ENCODE assay signal across 8 mouse cellular contexts in genomic region chr4:130006533-130006932, GRCm38 (mm10). TPM values are rescaled to one million over a fixed set of nuclear protein-coding genes. Genes with fewer than 3 reads are reported as not detected.
DNase-seq lines count a peak whose midpoint lies in the region; ATAC-seq and TF ChIP-seq lines count a peak whose summit lies in the region.

No protein-coding gene starts in this region.

- H3K4me1 ChIP-seq in ES-Bruce4 (ENCODE audit: control insufficient read depth, insufficient read depth, low read length) = peaks cover 7% of the 10 kb centered on the region
- H3K4me1 ChIP-seq in forebrain, postnatal 0 days (ENCODE audit: insufficient read depth) = no peaks in the 10 kb centered on the region
- H3K4me1 ChIP-seq in liver, postnatal 0 days (ENCODE audit: insufficient read depth) = peaks cover 3% of the 10 kb centered on the region; the same call in 1 of the 2 replicates

- H3K36me3 ChIP-seq in ES-Bruce4 (ENCODE audit: control insufficient read depth, insufficient read depth, low read length, poor library complexity, severe bottlenecking) = no peaks in the 10 kb centered on the region
- peaks cover 32% of the 10 kb centered on the region for H3K36me3 ChIP-seq in forebrain, postnatal 0 days (ENCODE audit: insufficient read depth)
- no peaks in the 10 kb centered on the region for H3K36me3 ChIP-seq in liver, postnatal 0 days (replicated peaks; ENCODE audit: insufficient read depth, low read length)

- H3K27me3 ChIP-seq in ES-Bruce4 (ENCODE audit: control insufficient read depth, insufficient read depth, low read length, poor library complexity, severe bottlenecking) = no peaks in the 10 kb centered on the region
- H3K27me3 ChIP-seq in forebrain, postnatal 0 days (ENCODE audit: insufficient read depth, low read length) = no peaks in the 10 kb centered on the region
- peaks cover 24% of the 10 kb centered on the region for H3K27me3 ChIP-seq in liver, postnatal 0 days (ENCODE audit: insufficient read depth, low read length)

- ATAC-seq in forebrain, postnatal 0 days = no peak
- ATAC-seq in liver, postnatal 0 days = no peak

- no peaks in the 10 kb centered on the region for H3K9me3 ChIP-seq in ES-Bruce4 (replicated peaks; ENCODE audit: control insufficient read depth, insufficient read depth, low read length, poor library complexity, severe bottlenecking)
- no peaks in the 10 kb centered on the region for H3K9me3 ChIP-seq in forebrain, postnatal 0 days (ENCODE audit: low read length)
- H3K9me3 ChIP-seq in liver, postnatal 0 days (ENCODE audit: low read length) = no peaks in the 10 kb centered on the region

- H3K27ac ChIP-seq in ES-Bruce4 (ENCODE audit: insufficient read depth, low read length) = no peak overlapping the region
- no peak overlapping the region for H3K27ac ChIP-seq in forebrain, postnatal 0 days (ENCODE audit: low read depth, low read length)
- H3K27ac ChIP-seq in liver, postnatal 0 days (ENCODE audit: low read depth) = no peak overlapping the region

- H3K9ac ChIP-seq in ES-Bruce4 (ENCODE audit: low read depth, poor library complexity, severe bottlenecking) = peak overlapping the region; percentile 22; the same call in 1 of the 2 replicates
- no peak overlapping the region for H3K9ac ChIP-seq in forebrain, postnatal 0 days
- H3K9ac ChIP-seq in liver, postnatal 0 days (replicated peaks) = no peak overlapping the region

- peak; percentile 22 to 32 for DNase-seq in B cell, adult 2 months
- no peak for DNase-seq in forebrain, postnatal 0 days
- DNase-seq in liver, postnatal 0 days = no peak
- DNase-seq in spleen, postnatal 10 days (ENCODE audit: low spot score in 2 of 2) = no peak
- no peak for DNase-seq in layer of hippocampus, adult 9-11 months
- DNase-seq in left cerebral cortex, postnatal 25 days (ENCODE audit: low spot score in 2 of 2) = no peak
- DNase-seq in adrenal gland, adult 2 months = no peak

- H3K4me3 ChIP-seq in ES-Bruce4 (ENCODE audit: low read depth, low read length) = peak overlapping the region; percentile 50
- H3K4me3 ChIP-seq in forebrain, postnatal 0 days (ENCODE audit: low read depth, low read length) = no peak overlapping the region
- H3K4me3 ChIP-seq in liver, postnatal 0 days (ENCODE audit: low read depth, low read length) = no peak overlapping the region

- TF ChIP-seq CTCF in ES-Bruce4 (IDR thresholded peaks at IDR 0.05; ENCODE audit: low read depth, low read length) = no peak
- TF ChIP-seq CTCF in forebrain, postnatal 0 days (IDR thresholded peaks at IDR 0.05; ENCODE audit: low read depth) = no peak
- no peak for TF ChIP-seq CTCF in liver, postnatal 0 days (IDR thresholded peaks at IDR 0.05; ENCODE audit: low read depth)

- H3K4me2 ChIP-seq in forebrain, postnatal 0 days (ENCODE audit: low read depth) = peak overlapping the region; percentile 23; the same call in 1 of the 2 replicates
- H3K4me2 ChIP-seq in liver, postnatal 0 days (ENCODE audit: low read depth, low read length) = peak overlapping the region; percentile 29; the same call in 1 of the 2 replicates

- TF ChIP-seq POLR2A in ES-Bruce4 (IDR thresholded peaks at IDR 0.05; ENCODE audit: insufficient read depth, low read length) = no peak

- intact Hi-C loops in left cerebral cortex, postnatal 25 days (cut with DNase I) = no loop called here

- WGBS in forebrain, postnatal 0 days = 31% methylated on average over 25 of the region's 25 CpGs
- 11% methylated on average over 25 of the region's 25 CpGs for WGBS in liver, postnatal 0 days (ENCODE audit: insufficient replicate concordance)

- TF ChIP-seq EP300 in ES-Bruce4 (IDR thresholded peaks at IDR 0.05; ENCODE audit: insufficient read depth, low read depth, low read length) = no peak
- no peak for TF ChIP-seq EP300 in liver, postnatal 0 days (IDR thresholded peaks at IDR 0.05; ENCODE audit: low read depth)

RNA-seq across cellular contexts. Expression of gene Adgrb2, which starts 21.9 kb away (rescaled TPM):
- polyA plus RNA-seq in ES-Bruce4 (2011; ENCODE audit: insufficient read depth, insufficient read length, low read depth, missing spikeins) = 4.9 TPM in 2 replicates
- 195 and 216 TPM in 2 replicates for total RNA-seq in forebrain, postnatal 0 days (2014; rRNA removed)
- 15.8 and 18.3 TPM in 2 replicates for polyA plus RNA-seq in forebrain, postnatal 0 days (2015; fragmentation: Nextera tagmentation; extraction: Ambion mirVana)
- not detected in 2 replicates for polyA plus RNA-seq in liver, postnatal 0 days (2015; fragmentation: Nextera tagmentation; extraction: Ambion mirVana)
- 100 to 1,000 TPM; 377 to 394 TPM for total RNA-seq in left cerebral cortex, postnatal 25 days (2021)
- total RNA-seq in adrenal gland, adult 2 months (2021) = 10 to 100 TPM; 18.7 to 24.9 TPM
- 87.5 and 105 TPM in 2 replicates for polyA plus RNA-seq in adrenal gland, adult 2 months (2012; rRNA removed)

RNA-seq across cellular contexts. Expression of gene Col16a1, which starts 41.1 kb away (rescaled TPM):
- polyA plus RNA-seq in ES-Bruce4 (2011; ENCODE audit: insufficient read depth, insufficient read length, low read depth, missing spikeins) = 2.0 and 3.6 TPM in 2 replicates
- total RNA-seq in forebrain, postnatal 0 days (2014; rRNA removed) = 21.8 and 29.7 TPM in 2 replicates
- 6.8 and 7.5 TPM in 2 replicates for polyA plus RNA-seq in forebrain, postnatal 0 days (2015; fragmentation: Nextera tagmentation; extraction: Ambion mirVana)
- polyA plus RNA-seq in liver, postnatal 0 days (2015; fragmentation: Nextera tagmentation; extraction: Ambion mirVana) = 2.3 and 3.0 TPM in 2 replicates
- total RNA-seq in left cerebral cortex, postnatal 25 days (2021) = 10 to 100 TPM; 15.1 to 15.7 TPM
- 10 to 100 TPM in 1 of 2 experiments, 1 to 10 TPM in 1; 9.2 to 15.8 TPM for total RNA-seq in adrenal gland, adult 2 months (2021)
- polyA plus RNA-seq in adrenal gland, adult 2 months (2012; rRNA removed) = 15.7 and 23.4 TPM in 2 replicates

Comparison
In these comparisons a context has a peak if more than half of its experiments do, and no peak if none do; other contexts are left out.
1. DNase-seq: peak in B cell, adult 2 months (2 of 2); none in forebrain, postnatal 0 days (single experiment), liver, postnatal 0 days (single experiment), spleen, postnatal 10 days (0 of 2), layer of hippocampus, adult 9-11 months (single experiment), left cerebral cortex, postnatal 25 days (0 of 2) and adrenal gland, adult 2 months (single experiment).